Mouse (Mus musculus) liver, embryonic 14.5 days (tissue): ENCODE measurements around the gene Shank2.
A peak's percentile ranks its signal among the peaks of the same experiment; 100 is the strongest.

Experiments used
- CTCF ChIP-seq: IDR thresholded peaks from 2 replicates; pipeline ENCODE4 v1.5.1; 2016; ENCODE audit warnings: antibody characterized with exemption, low read depth, control low read depth
- EP300 ChIP-seq: IDR thresholded peaks from 2 replicates; pipeline ENCODE4 v1.6.1; 2016; ENCODE audit warnings: antibody characterized with exemption, low read depth

DNA sequence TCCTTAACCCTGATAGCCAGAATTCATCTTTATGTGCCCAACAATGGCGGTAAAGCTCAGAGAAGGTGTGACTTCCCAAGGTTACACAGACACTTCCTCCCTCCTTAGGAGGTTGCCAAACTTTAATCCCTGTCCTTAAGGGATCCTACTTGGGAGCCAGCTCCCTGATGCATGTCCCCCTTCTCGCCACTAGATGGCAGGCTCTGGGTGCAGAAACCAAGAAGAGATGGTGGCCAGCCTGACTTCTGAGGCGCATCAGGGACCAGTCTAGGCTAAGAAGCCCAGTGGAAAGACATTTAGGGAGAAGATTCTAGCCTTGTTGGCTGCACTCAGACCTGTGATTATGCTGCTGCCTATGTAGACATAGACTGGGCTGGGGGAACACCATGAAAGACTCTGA, 215.5 kb downstream of the Shank2 start:
- peak; percentile 91 for TF ChIP-seq CTCF
- no peak for TF ChIP-seq EP300
